Mouse (Mus musculus) forebrain, embryonic 15.5 days (tissue): ENCODE data around the gene Tnk2. TPM values are rescaled to one million over a fixed set of nuclear protein-coding genes. Genes with fewer than 3 reads are reported as not detected.
"Not testable (repeated sequence)": the region's sequence is repeated elsewhere in the genome, so short reads cannot be mapped to it uniquely, and the experiment has no call there.

Experiments
- ATAC-seq: fragments of 200-750 bp; cut with Nextera tagmentation; replicated peaks from 2 replicates; pipeline ENCODE4 v1.8.0; 2017; ENCODE audit warnings: mild to moderate bottlenecking, moderate TSS enrichment, moderate library complexity
- H3K27ac ChIP-seq: fragments of 300-500 bp; sonication (generic); replicated peaks from 2 replicates; pipeline ENCODE4 v1.5.1; 2015; ENCODE audit warnings: mild to moderate bottlenecking, inconsistent platforms
- H3K27me3 ChIP-seq: fragments of 300-500 bp; sonication (generic); 2 replicates; pipeline ENCODE4 v1.6.1; 2015; ENCODE audit warnings: inconsistent platforms
- H3K36me3 ChIP-seq: fragments of 300-500 bp; sonication (generic); 2 replicates; pipeline ENCODE4 v1.6.1; 2015; ENCODE audit warnings: mild to moderate bottlenecking, inconsistent platforms
- H3K4me1 ChIP-seq: fragments of 300-500 bp; sonication (generic); 2 replicates; pipeline ENCODE4 v1.6.1; 2015; ENCODE audit warnings: inconsistent platforms
- H3K4me2 ChIP-seq: fragments of 300-500 bp; sonication (generic); replicated peaks from 2 replicates; pipeline ENCODE4 v1.6.1; 2015; ENCODE audit warnings: mild to moderate bottlenecking, inconsistent platforms
- H3K4me3 ChIP-seq: fragments of 300-500 bp; sonication (generic); 2 replicates; pipeline ENCODE4 v1.5.1; 2015; ENCODE audit warnings: mild to moderate bottlenecking, inconsistent platforms
- H3K9ac ChIP-seq: fragments of 300-500 bp; sonication (generic); replicated peaks from 2 replicates; pipeline ENCODE4 v1.6.1; 2015; ENCODE audit warnings: mild to moderate bottlenecking, inconsistent platforms
- H3K9me3 ChIP-seq: fragments of 300-500 bp; sonication (generic); 2 replicates; pipeline ENCODE4 v1.6.1; 2016; ENCODE audit warnings: inconsistent platforms
- WGBS: fragments of 180-500 bp; shearing (Covaris S2); methylation state at CpG from one replicate; pipeline ENCODE4 v1.1.7; 2015; ENCODE audit warnings: mixed read lengths; 5-methylcytosine and 5-hydroxymethylcytosine counted together
- polyA plus RNA-seq: library from polyadenylated mRNA; unstranded; fragments of >200 nt; fragmentation: Nextera tagmentation; extraction: Ambion mirVana; gene quantifications from 2 replicates; pipeline ENCODE4 v1.2.1, GENCODE M21; 2015

Gene Tnk2
- polyA plus RNA-seq, 1 experiment from 2014 or later = 16.0 TPM

DNA sequence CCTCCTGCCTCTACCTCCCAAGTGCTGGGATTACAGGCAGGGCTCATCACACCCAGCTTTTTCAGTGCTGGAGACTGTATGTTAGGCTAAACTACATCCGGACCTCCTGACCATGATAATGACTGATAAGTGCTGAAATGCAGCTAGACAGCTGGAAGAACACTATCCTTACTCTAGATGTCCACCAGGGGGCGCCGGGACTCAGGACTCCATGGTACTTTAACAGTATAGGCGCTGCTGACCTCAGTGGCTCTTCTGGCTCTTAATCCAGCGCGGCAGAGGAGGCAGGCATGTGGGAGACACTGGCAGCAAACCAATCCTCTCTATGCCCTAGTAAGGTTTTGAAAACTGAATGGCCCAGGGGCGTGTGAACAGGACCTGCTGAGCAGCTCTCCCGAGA lies 5.2 kb upstream of the Tnk2 start:
- no peaks in the 10 kb centered on the region for H3K9me3 ChIP-seq
- no peak overlapping the region for H3K27ac ChIP-seq
- H3K4me3 ChIP-seq = no peak overlapping the region
- 4% methylated on average over 8 of the region's 8 CpGs for WGBS
- peak; percentile 61 for ATAC-seq
- H3K27me3 ChIP-seq = no peaks in the 10 kb centered on the region
- no peak overlapping the region for H3K9ac ChIP-seq
- H3K36me3 ChIP-seq = no peaks in the 10 kb centered on the region
- no peaks in the 10 kb centered on the region for H3K4me1 ChIP-seq
- no peak overlapping the region for H3K4me2 ChIP-seq

DNA sequence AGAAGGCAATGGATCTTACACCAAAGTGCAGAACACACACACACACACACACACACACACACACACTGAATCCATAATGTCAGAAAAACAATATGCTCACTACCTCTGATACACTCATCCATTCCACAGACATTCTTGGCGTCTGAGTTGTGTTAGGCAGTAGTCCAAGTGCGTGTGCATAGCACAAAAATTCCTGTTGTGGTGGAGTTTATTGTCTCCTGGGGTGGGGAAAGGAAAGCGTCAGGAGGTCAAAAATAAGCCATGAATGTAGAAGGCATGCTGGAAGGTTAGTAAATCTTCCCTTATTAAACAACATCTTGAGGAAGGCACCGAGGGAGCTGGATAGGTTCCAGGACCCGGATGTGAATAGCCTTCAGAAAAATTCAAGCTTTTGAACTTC lies 3.6 kb upstream of the Tnk2 start:
- no peak overlapping the region for H3K4me3 ChIP-seq
- H3K27me3 ChIP-seq = no peaks in the 10 kb centered on the region
- H3K27ac ChIP-seq = no peak overlapping the region
- no peak for ATAC-seq
- H3K9ac ChIP-seq = no peak overlapping the region
- H3K4me2 ChIP-seq = no peak overlapping the region
- H3K36me3 ChIP-seq = no peaks in the 10 kb centered on the region
- 56% methylated on average over 5 of the region's 5 CpGs for WGBS
- H3K4me1 ChIP-seq = peaks cover 6% of the 10 kb centered on the region
- H3K9me3 ChIP-seq = no peaks in the 10 kb centered on the region

DNA sequence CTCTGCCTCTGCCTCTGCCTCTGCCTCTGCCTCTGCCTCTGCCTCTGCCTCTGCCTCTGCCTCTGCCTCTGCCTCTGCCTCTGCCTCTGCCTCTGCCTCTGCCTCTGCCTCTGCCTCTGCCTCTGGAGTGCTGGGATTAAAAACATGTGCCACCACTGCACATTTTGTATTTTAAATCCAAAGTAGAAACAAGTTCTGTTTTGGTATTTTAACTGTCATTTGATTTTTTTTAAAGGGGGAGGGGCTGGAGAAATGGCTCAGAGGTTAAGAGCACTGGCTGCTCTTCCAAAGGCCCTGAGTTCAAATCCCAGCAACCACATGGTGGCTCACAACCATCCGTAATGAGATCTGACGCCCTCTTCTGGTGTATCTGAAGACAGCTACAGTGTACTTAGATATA lies 3.0 kb upstream of the Tnk2 start:
- peaks cover 12% of the 10 kb centered on the region for H3K4me1 ChIP-seq
- H3K9ac ChIP-seq, ATAC-seq, H3K36me3 ChIP-seq, H3K27me3 ChIP-seq, H3K9me3 ChIP-seq, H3K27ac ChIP-seq, H3K4me3 ChIP-seq, H3K4me2 ChIP-seq: not testable (repeated sequence)
- 78% methylated on average over 2 of the region's 2 CpGs for WGBS

- no peak for ATAC-seq
- WGBS = 65% methylated on average over 20 of the region's 20 CpGs
- no peak overlapping the region for H3K4me3 ChIP-seq
- H3K9ac ChIP-seq = no peak overlapping the region
- no peaks in the 10 kb centered on the region for H3K9me3 ChIP-seq
- H3K36me3 ChIP-seq = no peaks in the 10 kb centered on the region
- H3K4me1 ChIP-seq = peaks cover 20% of the 10 kb centered on the region
- H3K4me2 ChIP-seq = no peak overlapping the region
- H3K27ac ChIP-seq = no peak overlapping the region
- no peaks in the 10 kb centered on the region for H3K27me3 ChIP-seq
These were observed 2.0 kb upstream of the Tnk2 start for GRCm38 (mm10) chr16:32641440-32642219.

DNA sequence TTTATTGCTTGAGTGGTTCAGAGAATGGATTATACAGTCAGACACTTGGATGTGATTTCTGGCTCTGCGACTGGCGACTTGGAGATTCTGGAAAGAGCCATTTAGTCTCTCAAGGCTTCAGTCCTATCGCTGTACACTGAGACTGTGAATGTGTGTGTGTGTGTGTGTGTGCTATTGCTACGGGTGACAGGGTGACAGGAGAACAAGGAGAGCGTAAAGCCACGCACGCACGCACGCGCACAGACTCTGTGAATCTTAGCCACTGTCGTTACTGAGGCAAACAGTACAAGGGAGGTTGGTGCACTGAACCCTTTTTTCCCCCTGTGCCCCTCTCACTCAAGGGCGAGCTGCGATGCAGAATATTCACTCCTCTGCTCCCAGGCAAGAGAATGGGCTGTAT lies 1.4 kb upstream of the Tnk2 start:
- H3K4me1 ChIP-seq = peaks cover 20% of the 10 kb centered on the region
- H3K4me3 ChIP-seq = no peak overlapping the region
- peak overlapping the region; percentile 9; the same call in 1 of the 2 replicates for H3K4me2 ChIP-seq
- H3K27ac ChIP-seq = no peak overlapping the region
- H3K27me3 ChIP-seq = no peaks in the 10 kb centered on the region
- no peaks in the 10 kb centered on the region for H3K36me3 ChIP-seq
- ATAC-seq = no peak
- WGBS = 33% methylated on average over 13 of the region's 13 CpGs
- H3K9ac ChIP-seq = no peak overlapping the region
- H3K9me3 ChIP-seq = no peaks in the 10 kb centered on the region

DNA sequence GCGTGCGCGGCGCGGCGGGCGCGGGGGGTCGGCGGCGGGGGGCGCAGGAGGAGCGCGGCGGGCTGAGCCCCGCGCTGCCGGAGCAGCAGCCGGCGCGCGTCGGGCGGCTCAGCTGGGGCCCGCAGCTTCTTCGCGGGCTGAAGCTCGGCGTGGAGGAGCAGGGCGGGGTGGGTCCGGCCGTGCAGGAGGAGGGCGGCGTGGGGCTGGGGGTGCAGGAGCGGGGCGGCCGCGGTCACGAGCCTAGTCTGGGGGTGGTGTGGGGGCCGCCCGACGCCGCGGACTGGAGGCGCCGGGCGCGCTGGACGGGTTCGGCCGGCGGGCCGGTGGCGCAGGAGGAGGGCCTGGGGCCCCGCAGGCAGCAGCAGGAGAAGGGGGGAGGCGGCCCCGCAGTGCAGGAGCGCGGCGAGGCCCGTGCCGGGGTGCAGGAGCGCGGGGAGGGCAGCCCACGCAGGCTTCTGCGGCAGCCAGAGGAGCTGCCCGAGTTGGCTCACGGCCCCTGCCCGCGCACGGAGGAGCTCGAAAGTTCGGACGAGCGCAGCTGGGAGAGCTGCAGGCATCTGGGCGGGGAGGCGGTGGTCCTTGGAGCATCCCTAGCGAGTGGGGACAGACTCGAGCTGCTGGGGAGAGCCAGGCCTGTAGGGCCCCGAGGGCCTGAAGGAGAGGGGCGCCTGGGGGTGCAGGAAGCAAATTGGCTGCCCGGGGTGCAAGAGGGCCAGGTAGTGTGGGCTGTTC lies 561 bp downstream of the Tnk2 start:
- peak overlapping the region; percentile 91 for H3K27ac ChIP-seq
- H3K27me3 ChIP-seq = no peaks in the 10 kb centered on the region
- H3K9ac ChIP-seq = peak overlapping the region; percentile 94
- peaks cover 22% of the 10 kb centered on the region for H3K4me1 ChIP-seq
- H3K4me2 ChIP-seq = peak overlapping the region; percentile 90
- peak overlapping the region; percentile 99 for H3K4me3 ChIP-seq
- H3K9me3 ChIP-seq = no peaks in the 10 kb centered on the region
- 0% methylated on average over 42 of the region's 82 CpGs for WGBS
- peak; percentile 80 for ATAC-seq
- H3K36me3 ChIP-seq = no peaks in the 10 kb centered on the region

GRCm38 (mm10) chr16:32644801-32645170 lies 1.1 kb downstream of the Tnk2 start:
- Histone ChIP-seq H3K4me2 (peak overlapping the region; percentile 90), H3K27me3 (no peaks in the 10 kb centered on the region), H3K9ac (peak overlapping the region; percentile 94), H3K9me3 (no peaks in the 10 kb centered on the region), H3K4me1 (peaks cover 22% of the 10 kb centered on the region), H3K36me3 (no peaks in the 10 kb centered on the region), H3K4me3 (peak overlapping the region; percentile 99), H3K27ac (peak overlapping the region; percentile 91)
- ATAC-seq = no peak
- 12% methylated on average over 12 of the region's 12 CpGs for WGBS

DNA sequence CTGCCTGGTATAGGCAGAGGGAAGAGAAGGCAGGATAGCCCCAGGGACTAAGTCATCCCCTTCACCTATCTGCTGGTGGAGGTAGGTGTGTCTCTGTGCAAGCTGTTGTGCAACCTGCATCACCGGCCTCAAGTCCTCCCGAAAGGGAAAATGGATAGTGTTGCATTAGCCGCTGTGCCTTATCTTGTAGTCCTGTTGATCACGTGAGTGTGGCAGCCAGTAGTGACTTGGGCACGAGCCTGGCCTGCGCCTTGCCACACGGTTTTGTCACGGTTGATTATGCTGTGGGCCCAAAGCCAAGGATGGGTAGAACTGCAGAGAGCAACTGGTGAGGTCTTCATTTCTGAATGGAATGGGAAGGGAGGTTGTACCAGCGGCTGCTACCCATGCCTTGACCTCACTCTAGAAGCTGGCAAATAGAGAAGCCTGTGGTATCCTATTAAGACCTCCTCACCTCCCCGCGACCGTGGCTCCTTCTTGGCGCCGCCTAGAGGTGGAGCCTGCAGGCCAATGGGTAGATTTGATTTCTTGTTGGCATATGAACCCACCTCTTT lies 1.8 kb downstream of the Tnk2 start:
- Histone ChIP-seq H3K4me3 (peak overlapping the region; percentile 99), H3K27ac (peak overlapping the region; percentile 91), H3K9me3 (no peaks in the 10 kb centered on the region), H3K9ac (peak overlapping the region; percentile 94), H3K27me3 (no peaks in the 10 kb centered on the region), H3K4me2 (peak overlapping the region; percentile 90), H3K36me3 (no peaks in the 10 kb centered on the region), H3K4me1 (peaks cover 22% of the 10 kb centered on the region)
- 19% methylated on average over 14 of the region's 14 CpGs for WGBS
- ATAC-seq = peak; percentile 33; the same call in 1 of the 2 replicates

GRCm38 (mm10) chr16:32646014-32646413 lies 2.3 kb downstream of the Tnk2 start:
- Histone ChIP-seq H3K9ac (no peak overlapping the region), H3K4me3 (peak overlapping the region; percentile 99), H3K9me3 (no peaks in the 10 kb centered on the region), H3K4me2 (peak overlapping the region; percentile 90), H3K4me1 (peaks cover 22% of the 10 kb centered on the region), H3K27ac (no peak overlapping the region), H3K36me3 (no peaks in the 10 kb centered on the region), H3K27me3 (no peaks in the 10 kb centered on the region)
- 84% methylated on average over 9 of the region's 9 CpGs for WGBS
- ATAC-seq = no peak

GRCm38 (mm10) chr16:32647712-32648111 lies 4.0 kb downstream of the Tnk2 start:
- H3K27ac ChIP-seq = no peak overlapping the region
- no peak overlapping the region for H3K4me2 ChIP-seq
- no peak overlapping the region for H3K9ac ChIP-seq
- no peak for ATAC-seq
- peaks cover 22% of the 10 kb centered on the region for H3K4me1 ChIP-seq
- no peaks in the 10 kb centered on the region for H3K9me3 ChIP-seq
- H3K27me3 ChIP-seq = no peaks in the 10 kb centered on the region
- no peak overlapping the region for H3K4me3 ChIP-seq
- H3K36me3 ChIP-seq = no peaks in the 10 kb centered on the region

DNA sequence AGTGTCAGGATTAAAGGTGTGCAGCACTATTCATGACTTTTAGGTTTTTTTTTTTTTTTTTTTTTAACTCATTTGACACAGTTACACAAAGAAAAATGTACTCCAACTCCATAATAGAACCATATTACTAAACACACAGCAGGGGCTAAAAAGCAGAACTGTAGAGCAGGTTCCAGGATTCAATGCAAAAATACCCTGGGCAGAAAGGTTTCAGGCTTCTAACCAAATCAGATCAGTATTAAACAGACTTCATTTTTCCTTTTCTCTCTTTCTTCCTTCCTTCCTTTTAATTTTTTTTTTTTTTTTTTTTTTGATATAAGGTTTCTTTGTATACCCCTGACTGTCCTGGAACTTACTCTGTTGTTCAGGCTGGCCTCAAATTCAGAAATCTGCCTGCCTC lies 6.8 kb downstream of the Tnk2 start:
- Histone ChIP-seq H3K4me3 (no peak overlapping the region), H3K4me2 (no peak overlapping the region), H3K36me3 (no peaks in the 10 kb centered on the region), H3K27ac (no peak overlapping the region), H3K9me3 (no peaks in the 10 kb centered on the region), H3K4me1 (peaks cover 12% of the 10 kb centered on the region), H3K27me3 (no peaks in the 10 kb centered on the region), H3K9ac (no peak overlapping the region)
- no peak for ATAC-seq

- Histone ChIP-seq H3K4me3 (no peak overlapping the region), H3K9ac (no peak overlapping the region), H3K9me3 (no peaks in the 10 kb centered on the region), H3K4me1 (peaks cover 6% of the 10 kb centered on the region), H3K4me2 (no peak overlapping the region), H3K27me3 (no peaks in the 10 kb centered on the region), H3K27ac (no peak overlapping the region), H3K36me3 (no peaks in the 10 kb centered on the region)
- WGBS = 90% methylated on average over 5 of the region's 5 CpGs
- ATAC-seq = no peak
These were observed 7.4 kb downstream of the Tnk2 start for GRCm38 (mm10) chr16:32650974-32651618.
